Mouse (Mus musculus) thymus, postnatal 0 days (tissue): ENCODE measurements around the gene Crebl2. TPM values are rescaled to one million over a fixed set of nuclear protein-coding genes. Genes with fewer than 3 reads are reported as not detected.

Experiments used
- DNase-seq: peaks from one replicate; pipeline ENCODE4 v3.0.0-alpha.2; 2015; ENCODE audit warnings: low spot score
- polyA plus RNA-seq: library from polyadenylated mRNA; unstranded; fragments of >200 nt; fragmentation: Nextera tagmentation; extraction: Ambion mirVana; gene quantifications from 2 replicates; pipeline ENCODE4 v1.2.1, GENCODE M21; 2015

The Crebl2 gene
- 4.9 and 5.5 TPM in 2 replicates for polyA plus RNA-seq

DNA sequence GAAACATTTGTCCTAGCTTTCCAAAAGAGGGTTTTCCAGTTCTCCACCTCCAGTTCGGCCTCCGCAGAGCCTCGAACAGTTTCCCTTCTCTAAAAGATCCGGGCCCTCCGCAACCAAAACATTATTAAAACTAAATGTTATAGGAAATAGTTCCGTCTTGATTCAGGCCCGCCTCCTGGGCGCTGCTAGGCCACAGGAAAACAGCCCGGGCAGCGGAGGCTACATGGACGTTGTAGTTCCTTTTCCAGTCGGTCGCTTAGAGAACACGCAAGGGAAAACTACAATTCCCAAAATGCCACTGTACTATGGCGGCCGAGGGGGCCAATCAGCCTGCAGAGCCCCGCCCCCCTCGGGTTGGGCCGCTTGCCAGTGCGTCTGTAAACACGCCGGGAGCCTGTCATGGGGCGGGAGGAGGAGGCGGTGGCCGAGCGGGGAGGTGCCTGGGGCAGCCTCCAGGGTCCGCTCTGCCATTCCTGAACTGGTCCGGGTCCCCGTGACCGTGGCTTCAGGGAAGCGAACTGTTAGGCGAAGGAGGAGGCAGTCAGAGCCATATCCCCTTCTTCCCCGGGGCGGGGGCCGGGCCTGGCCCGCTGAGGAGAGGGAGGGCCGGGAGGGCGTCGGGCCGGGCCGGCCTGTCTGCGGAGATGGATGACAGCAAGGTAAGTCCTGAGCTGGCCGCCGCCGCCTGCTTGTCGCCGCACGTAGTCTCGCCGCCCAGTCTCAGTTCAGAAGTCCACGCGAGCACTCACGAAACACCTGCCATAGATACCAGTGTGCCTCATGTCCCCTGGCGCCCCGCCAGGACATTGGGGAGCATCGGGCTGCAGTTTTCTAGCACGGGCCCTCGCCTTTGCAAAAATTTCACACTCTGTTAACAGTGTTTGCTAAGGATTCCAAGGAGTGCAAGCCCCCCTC is at the start of gene Crebl2:
Gene Crebl2 (plus strand): TSS at position 369 of the 915 bp plus-strand sequence.
- peak; percentile 97 for DNase-seq

DNA sequence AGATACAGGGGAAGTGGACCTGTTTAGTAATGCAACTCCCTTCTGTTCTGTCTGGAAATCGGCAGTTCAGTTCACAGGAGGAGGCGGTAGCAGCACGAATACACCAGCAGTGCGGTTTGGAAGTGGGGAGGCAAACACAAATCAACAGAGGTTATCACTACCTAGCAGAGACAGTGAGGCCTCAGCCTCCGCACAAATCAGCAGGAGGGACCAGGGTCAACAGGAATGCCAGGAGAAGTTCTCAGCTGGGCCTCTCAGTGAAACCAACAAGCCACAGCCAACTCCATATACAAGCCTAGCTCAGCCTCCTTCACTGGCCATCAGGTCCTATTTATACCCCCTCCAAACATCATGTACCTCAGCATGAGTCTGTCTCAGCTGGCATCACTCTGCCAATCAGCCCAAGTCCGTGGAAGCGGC is 48.5 kb upstream of the Crebl2 start:
- DNase-seq, result no peak

DNA sequence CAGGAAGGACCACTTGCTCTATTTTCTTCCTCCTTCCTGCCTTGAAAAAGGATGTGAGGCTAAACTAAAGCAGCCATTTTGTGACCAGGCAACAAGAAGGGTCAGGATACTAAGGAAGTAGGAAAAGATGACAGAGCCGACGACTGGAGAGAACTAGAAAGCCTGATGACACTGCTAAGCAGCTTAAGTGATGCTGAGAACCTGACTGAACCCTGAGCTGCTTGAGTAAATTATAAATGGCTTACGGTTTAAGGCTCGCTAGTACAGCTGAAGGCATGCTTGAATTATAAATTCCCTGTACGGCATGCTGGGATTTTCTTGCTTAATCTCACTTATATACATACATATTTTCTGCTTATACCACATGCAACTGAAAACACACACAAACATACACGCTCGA is 47.1 kb upstream of the Crebl2 start:
- DNase-seq, result no peak

DNA sequence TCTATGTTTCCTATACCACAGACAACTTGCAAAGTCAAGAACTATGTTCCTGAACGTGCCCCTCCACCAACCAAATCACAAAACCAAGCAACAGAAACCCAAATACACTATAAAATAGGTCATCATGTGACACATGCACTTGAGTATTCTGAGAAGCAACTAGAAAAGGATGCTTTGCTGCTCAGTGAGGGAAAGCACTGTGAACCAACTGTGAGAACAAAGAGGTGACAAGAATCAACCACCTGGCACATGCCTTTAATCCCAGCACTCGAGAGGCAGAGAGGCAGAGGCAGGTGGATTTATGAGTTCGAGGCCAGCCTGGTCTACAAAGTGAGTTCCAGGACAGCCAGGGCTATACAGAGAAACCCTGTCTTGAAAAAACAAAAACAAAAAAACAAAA is 43.5 kb upstream of the Crebl2 start:
- DNase-seq, result peak; percentile 81

DNA sequence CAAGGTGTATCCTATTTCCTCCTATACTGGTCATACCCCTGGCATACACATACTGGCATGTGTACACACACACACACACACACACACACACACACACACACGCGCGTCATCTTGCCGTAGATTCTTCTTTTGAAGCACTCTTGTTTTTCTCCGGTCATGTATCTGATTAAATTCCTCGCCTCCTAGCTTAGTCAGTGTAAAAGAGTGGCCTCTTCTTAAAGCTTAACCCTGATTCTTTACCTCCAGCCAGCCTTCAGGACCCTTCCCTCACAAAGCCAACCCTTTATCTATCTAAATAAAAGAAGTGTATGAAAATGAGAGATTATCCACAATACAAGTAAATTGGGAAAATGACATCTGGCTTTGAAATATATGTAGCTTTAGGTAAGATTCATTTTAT is 40.9 kb upstream of the Crebl2 start:
- DNase-seq, result no peak

DNA sequence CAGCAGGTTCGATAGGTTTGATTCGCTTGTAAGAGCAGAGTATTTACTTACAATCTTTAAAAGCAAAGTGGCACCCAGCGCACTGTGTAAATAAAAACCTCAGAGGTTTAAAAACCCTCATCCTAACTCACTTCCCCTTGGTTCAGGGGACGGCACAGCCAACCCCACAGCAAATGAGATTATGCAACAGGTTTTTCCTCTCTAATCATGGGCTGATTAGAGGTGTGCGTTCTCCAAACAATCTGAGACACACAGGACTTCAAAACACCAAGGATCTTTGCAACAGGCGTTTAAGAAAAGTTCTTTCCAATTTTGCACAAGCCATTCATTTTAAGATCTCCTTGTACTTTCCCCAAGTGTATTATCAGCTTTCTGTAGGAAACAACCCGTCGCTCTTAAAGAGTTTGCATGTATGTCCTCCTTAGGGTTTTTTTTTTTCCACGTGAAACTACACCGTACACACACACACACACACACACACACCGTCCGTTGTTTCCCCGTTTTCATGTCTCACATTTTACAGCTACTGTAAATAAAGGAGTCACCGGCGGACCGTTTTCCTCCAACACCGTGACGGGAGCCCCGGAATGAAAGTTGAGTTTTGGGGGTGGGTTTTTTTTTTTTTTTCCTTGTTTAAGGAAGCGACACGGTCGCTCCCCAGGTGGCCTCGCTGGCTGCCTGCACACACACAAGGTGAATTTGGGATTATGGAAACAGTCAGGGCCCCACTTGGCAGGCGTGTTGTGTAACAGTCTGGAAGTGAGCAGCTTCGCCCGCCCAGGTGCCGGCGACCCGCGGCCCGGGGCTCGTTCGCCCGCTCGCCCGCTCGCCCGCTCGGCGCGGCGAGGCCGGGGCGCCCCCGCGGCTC is 38.5 kb upstream of the Crebl2 start:
- peak; percentile 39 for DNase-seq

DNA sequence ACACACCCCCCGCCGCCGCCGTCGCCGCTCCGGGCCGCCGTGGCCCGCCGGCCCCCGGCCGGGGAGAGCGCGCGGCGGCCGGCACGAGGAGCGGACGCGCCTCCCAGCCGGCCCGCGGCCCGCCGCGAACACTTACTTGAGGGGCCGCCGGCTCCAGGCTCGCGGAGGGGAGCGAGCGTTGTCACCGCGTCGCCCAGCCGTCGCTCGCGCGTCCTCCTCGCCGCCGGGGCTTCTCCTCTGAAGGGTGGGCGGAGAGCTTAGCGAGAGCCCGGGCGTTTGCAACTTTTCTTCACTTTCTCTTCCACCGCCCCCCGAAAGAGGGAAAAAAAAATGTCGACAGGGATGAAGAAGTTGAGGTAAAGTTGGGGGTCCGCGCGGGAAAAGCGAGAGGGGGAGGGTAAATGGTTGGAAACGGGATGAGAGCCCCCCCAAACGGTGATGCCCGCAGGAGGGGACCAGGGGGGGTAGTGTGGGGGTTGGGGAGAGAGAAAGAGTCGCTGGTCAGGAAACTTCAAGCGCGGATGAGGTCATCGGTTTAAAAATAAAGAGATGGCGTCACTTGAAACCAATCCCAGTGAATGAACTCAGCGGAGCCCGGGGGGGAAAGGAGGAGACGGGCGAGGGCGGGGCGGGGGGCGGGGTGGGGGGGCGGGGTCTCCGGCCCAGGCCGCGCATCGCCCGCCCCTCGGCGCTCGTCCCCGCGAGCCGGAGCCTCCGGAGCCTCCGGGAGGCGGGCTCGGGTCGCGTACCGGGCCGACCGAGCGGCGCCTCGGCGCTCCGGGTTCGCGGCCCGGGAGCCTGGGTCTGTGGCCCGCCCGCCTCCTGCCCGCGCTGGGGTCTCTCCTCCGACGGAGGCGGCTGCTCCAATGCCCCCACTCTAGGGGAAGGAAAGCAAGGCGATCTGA is 37.6 kb upstream of the Crebl2 start, which contains the start of gene Dusp16:
Gene Dusp16 (minus strand): TSS at position 485 of the 905 bp plus-strand sequence.
- DNase-seq, result peak; percentile 90

DNA sequence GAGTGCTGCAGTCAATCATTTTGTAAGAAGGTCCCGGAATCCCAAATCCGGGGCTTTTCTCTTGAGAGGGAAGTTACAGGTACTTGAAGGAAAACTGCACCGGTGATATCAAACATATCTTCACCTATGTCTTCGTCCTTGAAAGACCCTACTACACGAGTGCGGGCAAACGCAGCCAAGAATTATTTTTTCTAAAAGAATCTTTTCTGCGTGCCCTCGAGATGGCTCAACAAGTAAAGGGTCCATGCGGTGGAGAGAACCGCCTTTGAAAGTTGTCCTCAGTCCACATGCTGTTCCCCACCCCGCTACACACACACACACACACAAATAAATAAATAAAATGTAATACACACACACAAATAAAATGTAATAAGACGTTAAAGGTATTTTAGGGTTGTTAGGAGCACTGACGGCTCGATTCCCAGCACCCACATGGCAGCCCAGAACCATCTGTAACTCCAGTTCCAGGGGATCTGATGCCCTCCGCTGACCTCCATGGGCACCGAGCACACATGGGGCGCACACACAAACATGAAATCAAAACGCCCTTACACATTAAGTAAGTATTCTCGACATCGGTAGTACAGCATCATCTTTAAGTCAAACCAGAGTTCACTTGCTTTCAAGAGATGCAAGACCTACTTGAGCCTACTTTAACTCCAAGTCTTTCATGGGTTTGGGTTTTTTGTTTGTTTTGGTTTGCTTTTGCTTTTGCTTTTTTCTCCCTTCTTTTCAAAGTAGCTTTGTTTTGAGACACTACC is 36.7 kb upstream of the Crebl2 start:
- DNase-seq, result peak; percentile 13

DNA sequence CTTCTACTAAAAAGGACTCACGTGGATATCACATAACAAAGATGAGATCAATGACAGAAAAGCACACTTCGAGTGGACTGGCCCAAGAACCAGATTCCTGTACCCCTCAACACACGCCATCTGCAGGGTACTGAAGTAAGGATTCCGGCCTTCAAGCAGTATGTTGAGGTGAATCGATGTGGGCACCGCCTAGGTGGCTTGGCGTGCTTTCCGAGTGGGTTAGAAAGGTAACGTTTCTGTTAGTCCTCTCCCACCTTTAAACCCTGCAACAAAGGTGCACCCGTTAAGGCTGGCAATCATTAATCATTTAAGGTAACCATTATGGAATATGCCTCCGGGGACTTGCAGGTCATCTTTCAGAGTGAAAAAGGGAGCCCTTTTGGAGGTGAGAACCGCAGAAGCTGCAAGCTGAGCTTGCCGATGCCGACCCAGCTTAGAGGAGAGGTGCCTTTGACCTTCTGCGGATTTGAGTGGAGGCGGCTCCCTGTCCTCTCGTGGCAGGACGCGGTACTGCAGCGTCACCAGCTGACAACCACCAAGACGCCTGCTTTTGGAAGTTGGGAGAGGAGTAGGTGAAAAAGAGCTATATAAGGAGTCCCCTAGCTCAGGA is 35.9 kb upstream of the Crebl2 start:
- DNase-seq, result peak; percentile 82

DNA sequence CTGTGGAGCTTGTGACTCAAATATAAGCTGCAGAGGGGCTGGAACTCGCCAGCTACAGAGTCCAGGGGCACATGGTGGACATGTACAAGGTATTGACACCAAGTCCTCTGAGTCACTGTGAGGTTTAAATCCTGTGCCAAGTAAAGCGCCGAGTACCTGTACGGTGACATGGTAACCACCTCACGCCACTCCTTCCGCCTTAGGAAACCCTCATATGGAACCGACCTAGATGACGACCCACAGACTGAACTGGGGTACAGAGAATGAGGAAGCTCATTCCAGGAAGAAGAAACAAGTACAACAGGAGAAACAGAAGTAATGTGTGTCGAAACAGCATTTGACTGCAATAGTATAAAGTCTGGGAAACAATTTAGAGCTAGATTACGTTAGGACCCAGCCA is 33.7 kb upstream of the Crebl2 start:
- no peak for DNase-seq

DNA sequence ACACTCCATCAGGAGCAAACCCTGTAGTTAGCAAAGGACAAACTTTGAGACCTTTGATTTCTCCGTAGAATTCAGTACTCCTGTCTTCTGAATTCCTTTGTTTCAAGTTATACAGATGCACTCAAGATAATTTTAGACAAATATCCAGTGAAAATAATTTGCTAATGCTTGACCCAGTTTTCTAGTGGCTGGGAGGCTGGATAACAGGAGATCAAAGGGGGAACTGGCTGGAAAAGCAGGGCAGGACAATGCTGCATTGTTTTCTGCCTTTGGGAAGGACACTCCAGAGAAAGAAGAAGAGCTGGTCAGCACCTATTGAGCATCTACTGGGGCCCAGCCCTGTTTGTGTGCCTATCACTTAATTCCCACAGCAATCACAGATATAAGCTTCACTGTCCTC is 28.5 kb upstream of the Crebl2 start:
- no peak for DNase-seq

DNA sequence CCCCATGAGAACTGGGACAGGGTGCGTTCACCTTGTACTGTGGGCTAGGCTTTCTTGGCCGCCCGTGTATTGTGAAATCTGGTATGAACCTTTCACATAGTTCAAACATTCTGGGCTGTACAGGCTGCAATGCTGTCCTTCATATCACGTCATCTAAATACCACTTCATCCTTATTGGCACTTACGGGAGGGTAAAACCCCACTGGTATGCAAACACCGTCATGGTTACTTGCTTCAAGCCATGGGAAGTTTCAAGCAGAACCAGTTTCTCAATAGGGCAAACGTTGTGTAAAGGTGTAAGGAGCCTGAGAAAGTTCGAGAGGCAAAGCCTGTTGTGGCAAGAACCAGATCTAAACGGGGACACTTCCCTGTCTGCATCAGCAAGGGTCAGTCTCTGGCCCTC is 27.3 kb upstream of the Crebl2 start:
- DNase-seq, result no peak

DNA sequence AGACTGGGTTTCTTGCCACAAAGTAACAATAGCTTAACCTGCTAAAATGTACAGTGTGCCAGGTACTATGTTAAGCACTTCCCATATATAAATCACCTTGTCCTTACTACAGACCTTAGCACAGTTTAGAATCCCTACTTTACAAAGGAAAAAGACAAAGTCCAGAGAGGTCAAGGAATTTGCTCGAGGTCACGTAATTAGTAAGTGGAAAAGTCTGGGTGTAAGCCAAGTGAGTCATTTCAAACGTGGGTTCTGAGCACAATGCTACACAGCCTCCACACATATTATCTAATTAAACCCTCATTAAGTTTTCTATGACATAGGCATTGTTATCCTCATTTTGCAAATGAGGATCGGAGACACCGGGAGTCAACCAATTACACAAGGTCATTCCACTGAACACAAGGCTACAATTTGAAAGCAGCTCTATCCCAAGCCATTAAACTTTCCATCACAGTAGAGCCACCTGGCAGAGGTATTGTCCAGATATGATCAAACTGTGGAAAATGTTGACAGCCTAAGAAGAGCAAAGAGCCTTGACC is 25.1 kb upstream of the Crebl2 start:
- DNase-seq, result no peak

DNA sequence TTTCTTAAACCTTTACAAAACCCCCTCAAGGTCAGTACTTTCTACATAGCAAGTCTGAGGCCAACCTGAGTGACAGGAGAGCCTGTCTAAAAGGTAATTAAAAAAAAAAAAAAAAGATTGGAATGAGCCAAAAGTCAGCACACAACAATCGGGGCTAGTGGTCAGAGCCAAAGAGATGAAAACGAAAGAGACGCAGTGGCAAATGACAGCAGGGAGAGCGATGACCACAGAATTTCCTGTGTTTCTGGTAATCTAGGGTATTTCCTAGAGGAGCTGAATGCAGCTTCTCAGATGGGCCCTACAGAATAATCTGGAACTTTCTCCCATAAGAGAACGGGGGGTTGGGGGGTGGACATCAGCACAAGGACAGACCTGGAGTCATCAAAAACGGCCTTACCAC is 23.8 kb upstream of the Crebl2 start:
- DNase-seq, result no peak

DNA sequence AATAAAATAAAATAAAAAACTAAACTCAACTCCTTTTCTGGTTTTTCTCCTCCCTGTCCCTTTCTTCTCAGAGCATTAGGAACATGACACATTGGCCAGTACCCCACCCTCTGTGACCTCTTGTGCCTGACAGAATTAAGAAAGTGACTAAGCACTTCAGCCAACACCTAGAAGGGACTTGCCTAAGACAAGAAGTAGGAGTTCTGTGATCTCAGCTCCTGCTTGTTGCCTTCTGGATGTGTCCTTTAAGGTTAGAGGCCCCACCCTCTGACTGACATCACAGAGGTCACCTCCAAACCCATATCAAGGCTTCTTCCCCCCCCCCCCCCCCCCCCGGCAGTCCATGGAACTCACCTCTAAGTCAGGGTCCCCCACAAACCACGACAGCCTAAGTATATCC is 22.9 kb upstream of the Crebl2 start:
- no peak for DNase-seq

DNA sequence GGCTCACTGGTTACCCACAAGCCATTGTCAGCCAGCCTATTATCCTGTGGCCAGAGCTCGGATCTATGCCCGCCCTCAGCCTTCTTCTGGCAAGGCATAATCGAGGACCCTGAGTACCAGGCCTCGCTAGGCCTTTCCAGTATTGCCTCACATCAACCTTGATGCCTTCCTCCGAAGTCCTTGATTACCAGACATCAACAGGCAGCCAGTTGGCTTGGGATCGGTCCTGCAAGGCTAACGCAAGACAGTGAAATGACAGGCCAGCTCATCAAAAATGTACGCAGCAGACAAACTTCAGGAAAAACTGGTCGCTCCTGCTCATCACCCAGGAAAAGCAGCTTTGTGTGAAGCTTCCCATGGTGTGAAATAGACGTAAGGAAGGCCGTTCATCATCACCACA is 22.2 kb upstream of the Crebl2 start:
- DNase-seq, result no peak

DNA sequence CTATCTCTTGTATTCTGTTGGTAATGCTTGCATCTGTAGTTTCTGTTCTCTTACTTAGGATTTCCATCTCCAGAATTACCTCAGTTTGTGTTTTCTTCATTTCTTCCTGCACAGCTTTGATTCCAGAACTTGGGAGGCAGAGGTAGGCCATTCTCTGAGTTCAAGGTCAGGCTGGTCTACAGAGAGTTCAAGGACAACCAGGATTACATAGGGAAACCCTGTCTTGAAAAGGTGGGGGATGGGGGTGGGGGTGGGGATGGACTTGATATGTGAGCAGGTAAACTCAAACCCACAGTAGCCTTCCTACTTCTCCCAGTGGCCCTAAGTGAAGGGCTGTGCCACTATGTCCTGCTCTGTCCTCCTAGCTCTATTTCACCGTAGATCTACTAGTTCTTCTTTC is 16.9 kb upstream of the Crebl2 start:
- no peak for DNase-seq

DNA sequence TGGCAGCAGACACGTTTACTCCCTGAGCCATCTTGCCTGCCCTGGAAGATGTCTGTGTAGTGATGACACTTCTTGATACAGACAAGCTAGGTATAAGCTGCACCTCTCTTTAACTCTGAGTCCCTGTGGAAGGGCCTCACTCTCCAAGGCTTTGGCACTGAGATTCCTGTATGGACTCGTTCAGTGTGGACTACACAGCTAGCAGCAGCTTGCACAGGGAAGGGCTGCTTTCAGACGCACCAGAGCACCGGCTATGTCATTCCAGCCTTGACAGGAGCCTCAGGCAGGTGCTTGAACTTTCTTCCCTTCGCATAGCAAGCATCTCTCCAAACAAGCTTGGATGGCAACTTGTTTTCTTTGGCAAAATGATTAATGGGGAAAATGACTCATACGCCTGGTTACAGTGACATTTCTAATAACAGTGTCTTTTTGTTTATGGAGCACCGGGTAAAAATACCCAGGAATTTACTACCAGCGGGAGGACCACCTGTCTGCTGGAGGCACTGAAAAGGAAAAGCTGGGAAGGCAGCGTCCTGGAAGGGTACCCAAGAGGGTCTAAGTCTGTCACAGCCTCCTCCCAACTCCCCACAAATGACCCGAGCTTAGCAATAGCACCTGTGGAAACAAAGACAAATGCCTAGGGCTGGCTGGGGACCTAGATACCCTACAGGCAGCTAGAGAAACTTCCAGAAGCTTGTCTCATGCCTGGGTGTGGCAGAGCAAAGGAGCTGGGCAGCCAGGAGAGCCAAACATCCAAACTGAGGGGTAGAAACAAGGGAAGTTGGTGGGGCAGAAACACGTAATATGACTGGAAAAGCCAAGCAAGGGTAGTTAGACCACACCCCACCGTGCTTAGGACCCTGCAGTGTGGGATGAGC is 12.7 kb upstream of the Crebl2 start:
- no peak for DNase-seq

DNA sequence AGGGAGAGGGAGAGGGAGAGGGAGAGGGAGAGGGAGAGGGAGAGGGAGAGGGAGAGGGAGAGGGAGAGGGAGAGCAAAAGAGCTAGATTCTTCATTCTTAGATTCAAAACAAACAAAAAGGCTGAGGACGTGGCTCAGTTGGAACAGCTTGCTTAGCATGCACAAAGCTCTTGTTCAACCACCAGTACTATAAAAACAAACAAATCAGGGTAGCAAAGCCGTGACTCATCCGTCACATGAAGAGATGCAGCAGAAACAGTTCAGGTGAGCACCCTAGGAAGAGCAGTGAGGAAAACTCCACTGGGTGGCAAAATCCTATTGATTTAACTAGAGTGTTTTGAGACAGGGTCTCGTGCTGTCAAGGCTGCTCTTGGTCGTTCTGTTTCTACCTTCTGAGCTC is 10.2 kb upstream of the Crebl2 start:
- DNase-seq, result no peak
